Mouse (Mus musculus) cerebellum, postnatal 14 days (tissue): ENCODE results near the gene Fam198a.
A peak's percentile ranks its signal among the peaks of the same experiment; 100 is the strongest.

Source experiments
- DNase-seq, 2 experiments: peaks; one replicate each; pipeline ENCODE4 v3.0.0; 2021; ENCODE audit warnings: mixed read lengths in 2 of 2

Fam198a gene

DNA sequence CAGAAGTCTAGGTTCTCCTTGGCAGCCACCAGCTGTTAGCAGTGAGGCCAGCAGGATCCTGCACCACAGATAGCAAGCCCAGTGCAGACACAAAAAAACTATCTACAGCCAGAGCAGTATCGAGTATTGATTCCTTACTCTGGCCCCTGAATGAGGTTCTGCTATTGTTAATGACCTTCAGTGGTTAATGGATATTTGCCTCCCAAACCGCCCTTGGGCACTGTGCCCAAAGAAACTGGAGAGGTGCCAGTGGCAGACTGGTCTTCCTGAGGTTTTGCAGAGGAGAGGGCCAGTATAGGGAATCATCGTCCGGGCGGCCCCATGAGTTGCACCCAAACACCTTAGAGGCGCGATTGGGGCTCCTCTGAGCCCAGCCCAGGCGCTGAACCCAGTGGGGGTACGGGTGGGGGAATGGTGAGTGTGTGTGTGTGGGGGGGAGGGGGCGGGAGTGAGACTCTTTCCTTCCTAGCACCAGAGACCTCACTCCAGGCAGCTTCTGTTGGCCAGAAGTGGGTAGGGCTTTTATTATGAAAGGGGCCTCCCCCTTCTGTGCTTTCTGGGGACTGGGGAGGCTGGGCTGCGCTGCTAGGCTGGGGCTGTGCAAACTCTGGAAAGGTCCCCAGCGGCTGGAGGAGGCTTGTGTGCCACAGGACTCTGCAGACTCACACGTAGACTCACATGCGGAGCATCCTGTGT lies at the start of gene Fam198a:
Gene Fam198a (plus strand): TSS at position 571 of the 696 bp plus-strand sequence.
- DNase-seq, result peak; percentile 84 to 90

DNA sequence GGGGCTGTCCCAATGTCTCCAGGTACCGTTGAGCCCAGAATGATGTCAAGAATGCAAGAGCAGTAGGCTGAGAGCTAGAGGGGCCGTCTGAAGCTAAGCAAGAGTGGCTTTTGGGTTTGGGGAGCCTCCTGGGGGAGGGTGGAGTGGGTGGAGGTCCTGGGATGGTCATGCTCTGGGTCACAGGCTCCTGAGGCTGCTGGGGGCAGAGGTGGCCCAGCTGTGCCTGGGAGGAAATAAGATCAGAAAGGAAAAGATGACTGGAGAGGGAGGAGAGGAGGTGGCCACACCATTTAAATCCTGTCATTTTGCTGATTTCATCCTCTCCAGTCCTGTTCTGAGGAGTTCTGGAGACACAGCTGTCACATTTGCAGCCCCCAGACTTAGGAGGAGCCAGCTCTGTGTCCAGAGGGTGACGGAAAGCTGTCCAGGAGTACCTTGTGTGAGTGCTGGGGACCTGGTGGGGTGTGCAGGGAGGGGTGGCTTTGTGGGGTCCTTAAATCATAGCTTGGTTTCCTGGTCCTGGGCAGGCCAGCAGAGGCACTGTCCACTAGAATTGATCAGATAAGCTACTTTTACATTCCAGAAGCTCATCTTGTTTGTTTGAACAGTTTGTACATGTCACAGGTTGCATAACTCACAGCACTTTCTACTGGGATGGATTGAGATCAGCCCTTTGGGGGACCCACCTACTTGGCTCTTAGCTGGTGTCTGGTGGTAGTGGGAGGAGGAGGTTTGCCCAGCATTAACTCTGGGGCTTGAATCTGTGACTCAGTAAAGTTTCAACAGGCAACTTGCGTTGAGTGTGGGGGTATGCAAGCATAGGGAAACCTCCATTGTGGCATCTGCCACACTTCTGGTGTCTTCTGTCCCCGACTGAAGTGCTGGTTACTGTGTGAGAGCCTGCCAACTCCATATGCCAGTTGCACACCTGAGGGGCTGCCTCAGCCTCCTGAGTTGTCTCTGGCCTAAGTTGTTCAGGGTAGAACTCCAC lies 48.8 kb upstream of the Fam198a start:
- no peak for DNase-seq

DNA sequence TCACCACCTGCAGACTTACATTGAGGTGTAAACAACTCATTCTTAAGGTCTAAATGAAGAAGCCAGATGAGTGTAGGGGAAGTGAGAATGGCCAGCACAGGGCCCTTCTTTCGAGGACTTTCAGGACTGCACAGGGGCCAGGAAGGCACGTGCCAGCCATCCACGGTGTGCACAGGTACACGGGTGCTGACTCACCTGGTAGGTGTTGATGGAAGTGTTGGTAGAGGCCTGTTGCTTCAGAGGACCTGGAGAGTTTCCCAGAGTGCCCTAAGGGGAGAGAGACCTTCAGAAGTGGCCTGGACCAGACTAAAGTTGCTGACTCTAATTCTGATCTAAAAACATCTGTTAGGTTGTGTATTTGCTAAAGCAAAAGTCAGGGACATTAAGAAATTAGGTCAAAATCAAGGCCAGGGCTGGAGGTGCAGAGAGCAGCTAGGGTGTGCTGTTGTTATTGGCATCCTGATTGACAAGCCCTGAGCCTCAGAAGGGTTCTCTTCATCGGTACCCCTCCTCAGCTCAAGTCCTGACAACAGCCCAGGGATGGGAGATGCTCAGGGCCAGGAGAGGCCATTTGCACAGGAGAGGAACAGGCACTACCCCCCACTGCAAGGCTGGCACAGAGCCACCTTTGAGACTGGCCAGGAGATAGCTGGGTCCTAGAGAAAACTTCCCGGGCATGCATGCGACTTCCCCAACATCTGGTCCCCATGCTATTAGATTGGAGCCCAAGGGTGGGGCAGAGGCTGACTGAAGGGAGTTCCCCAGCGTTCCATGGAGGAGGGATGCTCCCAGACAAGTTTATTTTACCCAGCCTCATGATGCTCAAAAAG lies 47.1 kb upstream of the Fam198a start:
- DNase-seq, result peak; percentile 52 to 78

DNA sequence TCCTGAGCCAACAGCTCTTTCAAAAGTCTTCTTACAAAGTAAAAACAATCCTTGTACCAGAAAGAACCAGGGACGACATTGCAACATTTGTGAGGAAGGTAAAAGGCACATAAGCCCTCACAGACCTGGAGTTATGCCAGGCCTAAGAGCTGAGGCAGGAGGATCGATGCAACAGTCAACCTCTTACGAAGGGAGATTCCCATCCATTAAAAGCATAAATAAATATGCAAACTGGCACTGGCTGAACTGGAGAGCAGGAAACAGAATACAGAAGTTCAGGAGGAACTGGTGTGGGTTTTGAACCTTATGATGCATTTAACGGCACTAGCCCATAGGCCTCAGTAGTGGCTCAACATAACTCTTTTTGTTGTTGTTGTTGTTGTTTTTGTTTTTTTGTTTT lies 46.5 kb upstream of the Fam198a start:
- no peak for DNase-seq

DNA sequence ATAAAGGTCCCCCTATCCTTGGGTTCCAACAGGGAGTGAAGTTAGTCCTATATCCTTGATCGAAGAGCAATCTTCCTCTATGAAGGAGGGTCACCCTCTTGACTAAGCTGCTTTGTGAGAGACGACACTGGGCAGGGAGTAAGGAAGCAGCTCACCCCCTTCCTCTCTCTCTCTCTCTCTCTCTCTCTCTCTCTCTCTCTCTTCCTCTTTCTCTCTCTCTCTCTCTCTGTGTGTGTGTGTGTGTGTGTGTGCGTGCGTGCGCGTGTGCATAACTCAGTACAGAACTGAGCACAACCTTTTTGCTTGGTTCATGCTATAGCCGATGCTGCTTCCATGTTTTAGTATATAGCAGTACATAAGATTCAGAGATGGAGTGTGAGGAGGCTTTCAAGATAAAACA lies 45.8 kb upstream of the Fam198a start:
- no peak for DNase-seq

DNA sequence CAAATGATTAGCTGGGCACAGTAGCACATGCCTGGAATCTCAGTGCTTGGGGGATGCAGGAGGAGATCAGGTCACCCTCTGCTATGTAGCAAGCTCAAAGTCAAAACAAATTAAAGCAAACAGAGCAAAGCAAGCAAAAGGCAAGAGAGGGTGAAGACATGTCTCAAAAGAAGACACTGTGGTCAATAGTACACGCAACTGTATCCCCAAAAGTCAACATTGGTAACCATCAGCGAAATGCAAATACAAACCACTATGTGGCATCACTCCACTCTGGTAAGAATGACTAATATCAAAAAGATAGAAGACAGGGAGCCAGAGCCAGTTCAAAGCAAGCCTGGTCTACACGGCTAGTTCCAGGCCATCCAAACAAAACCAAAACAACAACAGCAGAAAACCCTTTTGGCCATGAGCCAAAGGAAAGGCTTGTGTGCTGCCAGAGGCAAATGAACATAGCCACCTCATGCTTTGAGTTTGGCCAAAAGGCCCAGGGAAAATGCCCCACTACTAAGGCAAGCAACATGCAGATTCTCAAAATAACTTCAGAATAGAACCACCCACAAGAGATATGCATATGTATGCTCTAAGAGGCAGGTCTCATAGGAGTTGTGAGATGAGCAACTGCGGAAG lies 45.1 kb upstream of the Fam198a start:
- no peak for DNase-seq

DNA sequence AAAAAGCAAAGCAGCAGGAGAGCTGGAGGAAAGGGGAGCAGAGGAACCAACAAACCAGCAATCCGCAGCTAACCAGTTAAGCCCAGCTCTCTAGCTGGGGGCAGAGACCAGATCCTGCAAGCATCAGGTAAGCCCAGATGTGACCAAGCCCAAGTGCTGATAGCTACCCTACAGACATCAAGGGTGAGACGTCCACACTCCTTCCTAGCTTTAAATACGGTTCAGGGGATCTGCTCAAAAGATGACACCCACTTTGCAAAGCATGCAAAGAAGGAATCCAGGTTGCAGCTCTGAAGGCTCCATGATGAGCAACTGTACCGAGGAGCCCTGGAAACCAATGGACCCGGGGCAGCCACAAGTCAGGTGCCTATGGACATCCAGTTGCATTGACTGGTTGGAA lies 44.3 kb upstream of the Fam198a start:
- DNase-seq, result no peak

DNA sequence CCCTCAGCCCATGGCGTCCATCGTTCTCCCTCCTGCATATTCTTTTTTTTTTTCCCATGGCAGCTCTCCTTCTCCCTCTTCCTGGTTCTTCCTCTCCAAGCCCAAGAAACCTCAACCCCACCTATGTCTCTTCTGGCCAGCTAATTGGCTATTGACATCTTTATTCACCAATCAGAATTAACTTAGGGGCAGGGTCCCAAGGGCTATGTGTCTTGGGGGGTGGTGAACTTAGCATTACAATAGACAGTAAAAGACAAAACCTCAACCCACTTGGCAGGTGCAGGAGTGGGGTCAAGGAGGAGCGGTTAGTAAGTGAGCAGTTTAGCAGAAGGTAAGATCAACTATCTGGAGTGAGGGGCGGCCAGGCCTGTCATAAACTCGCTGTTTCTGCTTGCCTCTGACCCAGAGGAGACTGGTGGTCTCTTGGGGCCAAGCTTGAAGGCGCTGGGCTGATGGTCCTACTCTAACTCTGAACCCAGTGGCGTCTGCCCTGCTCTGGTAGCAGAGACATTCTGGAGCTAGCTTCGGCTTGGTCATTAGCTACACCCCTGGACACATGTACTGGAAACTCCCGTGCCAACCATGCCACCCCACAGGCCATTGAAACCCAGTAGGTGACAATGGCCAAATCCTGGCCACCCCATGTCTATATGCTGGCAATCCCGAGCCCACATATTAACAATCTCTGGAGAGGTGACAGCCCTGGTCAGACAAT lies 43.3 kb upstream of the Fam198a start:
- no peak for DNase-seq

DNA sequence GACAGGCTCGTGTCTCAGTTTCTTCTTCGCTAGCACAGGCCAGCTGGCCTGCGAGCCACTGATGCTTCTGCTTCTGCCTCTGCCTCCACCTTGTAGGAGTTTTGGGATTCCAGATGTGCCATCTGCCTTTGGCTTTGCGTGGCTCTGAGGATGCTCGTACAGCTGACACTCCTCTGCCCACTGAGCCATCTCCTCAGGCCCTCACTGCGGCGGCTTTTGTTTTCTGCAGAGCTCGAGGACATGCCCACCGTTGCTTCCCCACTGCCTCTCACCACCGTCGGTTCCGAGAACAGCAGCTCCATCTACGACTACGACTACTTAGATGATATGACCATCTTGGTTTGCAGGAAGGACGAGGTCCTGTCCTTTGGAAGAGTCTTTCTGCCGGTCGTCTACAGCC lies 42.5 kb upstream of the Fam198a start:
- DNase-seq, result no peak

DNA sequence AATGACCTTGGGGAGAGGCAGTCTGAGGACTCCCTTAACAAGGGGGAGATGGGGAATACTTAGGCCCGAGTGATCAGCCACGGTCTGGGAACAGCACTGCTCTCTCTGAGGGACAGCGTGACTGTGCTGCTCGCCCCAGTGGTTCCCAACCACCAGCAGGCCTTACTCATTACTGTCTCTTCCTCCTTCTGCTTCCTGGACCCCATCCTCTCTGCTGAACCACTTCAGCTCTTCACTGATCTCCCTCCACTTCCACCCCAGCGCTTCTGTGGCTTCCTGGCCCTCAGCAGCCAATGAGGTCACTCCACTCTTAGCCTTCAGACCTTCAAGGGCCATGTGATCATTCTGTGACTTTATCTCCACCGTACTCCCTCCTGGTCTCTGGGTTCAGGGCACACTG lies 41.2 kb upstream of the Fam198a start:
- no peak for DNase-seq

DNA sequence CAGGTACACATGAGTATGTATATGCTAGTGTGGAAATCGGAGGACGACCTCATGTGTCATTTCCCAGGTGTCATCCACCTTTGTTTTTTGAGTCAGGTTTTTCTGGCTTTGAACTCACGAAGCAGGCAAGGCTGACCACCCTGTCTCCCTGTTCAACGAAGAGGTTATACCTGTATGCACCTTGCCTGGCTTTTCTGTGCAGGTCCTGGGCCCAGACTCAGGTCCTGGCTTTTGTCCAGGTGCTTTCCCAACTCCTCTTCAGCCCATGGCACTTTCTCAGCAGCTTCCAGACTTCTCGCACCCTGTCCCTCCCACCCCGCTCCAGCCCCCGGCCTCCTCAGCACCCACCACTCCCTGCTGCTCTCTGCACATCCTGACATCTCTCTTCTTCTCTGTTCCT lies 39.6 kb upstream of the Fam198a start:
- no peak for DNase-seq

DNA sequence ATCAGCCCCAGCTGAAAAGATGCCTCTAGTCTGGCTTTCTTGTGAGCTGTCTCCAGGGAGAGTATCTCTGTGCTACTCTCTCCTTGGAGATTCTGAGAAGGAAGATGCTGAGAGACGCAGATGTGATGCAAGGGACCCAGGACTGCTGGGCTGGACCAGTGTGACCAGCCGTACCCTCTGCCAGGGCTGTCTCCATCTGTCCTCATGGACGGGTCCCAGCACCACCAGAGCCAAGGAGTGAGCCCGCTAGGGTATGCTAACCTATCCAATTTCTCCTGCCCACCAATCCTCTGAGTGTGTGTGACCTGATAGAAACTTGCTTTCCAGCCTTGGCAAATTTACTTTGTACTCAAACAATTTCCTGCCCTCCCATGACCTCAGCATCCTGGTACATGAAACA lies 38.0 kb upstream of the Fam198a start:
- DNase-seq, result peak; percentile 31 to 42

DNA sequence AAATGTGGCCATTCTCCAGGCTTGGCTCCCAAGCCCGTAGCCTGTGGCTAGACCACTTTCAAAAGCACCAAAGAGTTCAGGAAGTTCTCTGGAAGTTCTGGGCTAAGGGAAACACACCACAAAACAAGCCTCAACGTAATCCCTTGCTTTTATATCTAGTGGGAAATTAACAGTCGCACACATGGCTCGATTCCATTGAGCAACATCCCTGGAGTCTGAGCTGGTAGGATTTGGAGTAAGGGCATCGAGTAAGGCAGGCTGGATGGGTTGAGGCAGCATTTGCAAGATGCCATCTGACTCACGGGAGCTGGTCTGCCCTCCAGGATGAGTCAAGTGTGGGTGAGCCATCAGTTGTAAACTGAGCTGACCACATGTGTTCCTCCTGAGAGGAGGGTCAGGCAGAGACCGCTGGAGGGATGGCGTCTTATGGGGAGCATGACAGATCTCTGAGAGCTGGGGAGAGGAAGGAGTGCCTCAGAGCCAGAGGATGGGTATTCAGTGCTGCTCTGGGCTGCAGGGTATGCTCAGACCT lies 36.5 kb upstream of the Fam198a start:
- no peak for DNase-seq

DNA sequence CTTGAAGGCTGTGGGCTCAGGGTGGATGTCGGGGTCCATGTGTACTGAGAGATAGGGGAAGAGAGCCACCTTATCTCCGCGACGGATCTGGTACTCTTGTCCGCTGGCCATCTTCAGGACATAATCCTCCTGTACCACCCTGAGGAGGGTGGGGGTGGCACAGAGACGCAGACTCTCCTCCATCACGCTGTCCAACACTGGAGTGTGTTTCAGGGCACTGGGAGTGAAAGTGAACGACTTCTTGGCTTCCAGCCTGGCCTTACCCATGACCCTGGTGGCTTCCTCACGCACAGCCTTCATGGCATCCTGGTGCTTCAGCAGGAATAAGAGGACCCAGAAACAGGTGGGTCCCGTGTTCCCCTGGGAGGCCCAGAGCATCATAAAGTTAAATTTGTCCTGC lies 35.7 kb upstream of the Fam198a start:
- DNase-seq, result no peak

DNA sequence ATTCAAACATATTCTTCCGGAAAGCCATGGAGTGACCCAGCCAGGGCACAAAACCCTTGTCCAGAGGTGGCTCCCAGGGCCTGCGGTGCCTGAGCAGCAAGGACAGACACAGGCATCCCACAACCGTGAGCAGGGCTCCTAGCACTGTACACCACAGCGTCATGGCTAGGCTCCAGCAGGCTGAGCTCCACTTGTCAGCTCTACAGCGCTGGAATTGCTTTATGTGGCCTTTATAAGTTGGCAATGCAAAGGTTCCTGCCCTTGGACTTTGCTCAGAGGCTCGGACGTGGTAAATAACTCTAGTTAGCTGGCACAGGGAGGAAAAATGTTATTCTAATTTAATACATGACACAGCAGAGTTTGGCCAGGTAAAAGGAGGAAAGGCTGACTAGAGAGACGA lies 34.7 kb upstream of the Fam198a start, which contains the start of gene Cyp8b1:
Gene Cyp8b1 (minus strand): TSS at position 204 of the 400 bp plus-strand sequence.
- no peak for DNase-seq

DNA sequence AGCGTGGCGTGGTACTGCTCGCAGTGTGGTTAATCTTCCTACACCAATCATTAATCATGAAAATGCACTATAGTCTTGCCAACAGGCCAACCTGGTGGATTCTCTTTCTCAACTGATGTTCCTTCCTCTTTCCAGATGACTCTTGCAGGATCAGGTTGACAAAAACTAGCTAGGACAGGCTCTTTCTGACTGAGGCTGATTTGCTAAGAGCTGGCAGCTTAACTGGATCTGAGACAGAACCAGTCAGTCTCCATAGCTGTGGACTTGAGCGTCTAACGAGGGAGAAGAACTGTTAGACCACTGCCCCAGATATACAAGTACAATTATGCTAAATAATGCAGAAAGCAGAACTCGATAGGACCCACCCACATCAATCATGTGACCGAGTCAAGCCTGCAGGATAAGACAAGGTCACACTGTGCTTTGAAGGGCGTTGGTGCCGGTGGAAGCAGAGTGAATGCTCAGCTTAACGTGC lies 31.7 kb upstream of the Fam198a start:
- no peak for DNase-seq

DNA sequence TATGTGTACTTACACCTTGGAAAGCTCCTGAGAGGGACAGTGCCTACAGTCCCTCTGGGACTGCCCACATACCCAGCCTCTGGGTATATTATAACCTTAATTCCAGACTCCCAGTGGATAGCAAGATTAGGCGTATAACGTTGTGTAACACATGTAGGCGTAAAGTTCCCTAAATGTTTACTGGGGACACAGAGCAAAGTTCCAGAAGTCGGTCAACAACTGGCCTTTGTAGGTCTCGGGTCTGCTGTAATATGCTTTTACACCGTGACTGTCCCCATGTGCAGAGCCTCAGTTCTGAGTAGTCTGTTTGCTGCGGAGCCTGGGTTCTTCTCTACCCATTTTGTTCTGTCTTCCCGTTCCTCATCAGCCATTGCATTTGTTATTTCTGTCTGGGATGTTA lies 27.3 kb upstream of the Fam198a start:
- DNase-seq, result no peak

DNA sequence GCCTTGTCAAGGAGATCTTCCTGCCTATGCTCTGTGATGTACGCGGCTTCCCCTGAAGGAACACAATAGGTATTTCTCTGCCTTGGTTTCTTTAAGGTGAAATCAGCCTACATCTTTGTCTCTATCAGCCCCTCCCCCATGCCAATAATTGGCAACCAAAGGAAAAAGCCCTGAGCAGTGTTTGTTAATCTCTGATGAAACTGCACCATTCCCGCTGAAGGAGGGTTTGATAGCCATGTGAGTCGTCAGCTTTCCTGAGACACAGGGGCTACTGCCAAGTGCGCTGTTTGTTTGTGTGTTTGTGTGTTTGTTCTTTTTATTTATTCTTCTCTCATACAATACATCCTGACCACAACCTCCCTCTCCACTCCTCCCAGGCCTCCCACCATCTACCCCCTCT lies 26.9 kb upstream of the Fam198a start:
- no peak for DNase-seq

DNA sequence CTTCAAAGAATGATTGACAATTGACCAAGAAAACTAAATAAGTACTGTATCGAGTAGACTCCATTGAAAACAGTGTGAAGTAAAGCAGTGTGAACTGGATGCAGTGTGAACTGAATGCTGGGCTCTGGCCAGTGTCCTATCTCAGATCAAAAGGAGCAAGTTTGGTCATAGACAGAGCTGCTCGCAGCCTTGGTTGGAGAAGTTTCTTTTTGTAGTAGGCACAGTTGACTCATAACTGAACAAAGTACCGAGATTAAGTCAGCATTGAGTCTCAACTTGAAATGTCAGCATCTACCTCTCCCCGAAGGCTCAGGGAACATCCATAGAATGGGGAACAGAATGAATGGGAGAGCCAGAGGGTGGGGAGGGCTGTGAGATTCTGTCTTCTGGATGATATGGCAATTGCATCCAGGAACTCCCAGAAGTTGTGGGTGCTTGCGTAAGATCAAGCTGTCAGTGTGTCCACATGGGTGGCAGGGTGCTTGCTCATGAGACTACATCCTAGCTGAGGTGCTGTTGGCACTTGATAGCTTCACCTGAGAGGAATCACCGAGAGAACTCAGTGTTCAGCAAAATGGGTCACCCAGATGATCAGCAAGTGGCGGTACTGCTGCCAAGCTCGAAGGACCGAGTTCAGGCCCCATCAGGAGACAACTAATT lies 25.8 kb upstream of the Fam198a start:
- DNase-seq, result no peak

DNA sequence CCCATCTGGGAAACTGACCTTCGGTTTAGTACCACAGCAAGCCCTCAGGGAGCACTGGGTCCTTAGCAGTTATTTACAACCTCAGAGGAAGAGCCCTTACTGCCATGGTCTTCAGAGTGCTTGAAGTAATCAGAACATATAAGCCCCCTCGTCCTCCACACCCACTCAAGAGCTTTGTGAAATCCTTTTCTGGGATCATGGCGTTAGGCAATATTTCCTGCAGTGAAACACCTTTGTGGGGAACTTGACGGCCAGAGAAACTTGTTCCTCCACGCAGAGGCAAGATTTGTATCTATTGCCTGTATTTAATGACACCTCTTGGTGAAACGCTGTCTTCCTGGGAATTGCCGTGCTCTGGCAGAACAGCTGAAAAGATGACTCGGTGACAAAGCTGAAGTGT lies 24.8 kb upstream of the Fam198a start:
- DNase-seq, result no peak
